Mouse (Mus musculus) ovary, adult 18-20 months (tissue): ENCODE results near the gene Ypel2.

ENCODE experiments used
- DNase-seq: peaks from one replicate; pipeline ENCODE4 v3.0.0; 2022; ENCODE audit warnings: low spot score, mixed read lengths

Ypel2 gene

DNA sequence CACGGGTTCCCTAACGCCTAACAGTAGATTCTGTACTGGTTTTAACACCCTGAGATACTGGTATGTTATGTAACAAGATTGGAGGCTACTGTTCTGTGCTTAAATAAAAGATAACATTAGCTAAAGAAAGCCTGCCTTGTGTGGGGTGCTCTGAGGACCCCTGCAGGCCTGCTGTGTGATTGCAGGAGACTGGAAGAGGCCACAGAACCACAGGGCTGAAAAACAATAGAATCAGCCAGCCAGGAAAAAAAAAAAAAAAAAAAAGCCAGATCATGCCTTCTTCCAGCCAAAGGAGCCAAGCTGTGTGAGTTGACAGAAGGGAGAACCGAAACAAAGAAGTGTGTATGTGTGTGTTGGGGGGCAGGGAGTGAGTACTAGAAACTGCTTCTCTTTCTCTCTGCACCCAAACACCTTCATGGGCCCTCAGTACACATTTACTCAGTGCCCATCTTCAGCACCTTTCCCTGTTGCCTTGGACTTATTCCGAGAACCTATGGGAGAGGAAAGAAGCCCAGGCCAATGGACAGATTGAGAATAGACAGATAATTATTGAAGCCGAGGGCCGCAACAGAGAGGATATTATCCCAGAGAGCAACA, 2.2 kb upstream of the Ypel2 start:
- DNase-seq, result peak; percentile 58

DNA sequence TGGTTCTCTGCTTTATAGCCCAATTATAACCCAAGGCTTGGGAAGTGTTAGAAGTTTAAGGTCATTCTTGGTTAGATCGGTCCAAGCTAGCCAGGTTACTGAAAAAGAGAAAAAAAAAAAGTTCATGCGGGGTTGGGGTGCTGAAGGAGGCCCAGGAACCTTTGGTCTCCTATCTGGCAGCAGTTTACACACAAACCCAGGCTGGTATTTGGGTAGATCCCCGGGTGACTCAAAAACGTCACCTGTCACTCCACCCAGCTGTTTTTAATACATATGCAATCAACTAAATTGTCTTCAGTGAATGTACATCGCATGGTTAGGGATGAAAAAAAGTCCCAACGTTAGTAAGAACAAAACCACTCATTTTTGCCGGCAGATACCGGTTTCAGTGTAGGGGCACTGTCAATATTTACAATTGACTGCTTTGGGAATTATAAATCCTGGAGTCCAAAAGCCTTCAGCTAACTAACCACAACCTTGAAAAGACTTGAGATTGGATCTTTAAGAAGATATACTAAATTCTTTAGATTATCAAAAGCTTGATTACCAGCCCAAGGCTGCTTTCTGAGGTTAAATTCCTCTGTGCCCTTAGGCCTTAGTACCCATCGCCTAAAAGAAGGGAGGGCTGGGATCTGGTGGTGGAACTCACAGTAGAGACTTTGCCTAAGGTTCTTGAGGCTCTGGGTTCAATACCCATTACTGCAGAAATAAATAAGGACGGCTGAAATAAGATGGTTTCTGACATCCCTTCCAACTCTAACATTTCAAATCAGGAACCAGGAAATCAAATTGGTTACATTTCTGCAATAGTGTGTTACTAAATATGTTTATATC, 1.5 kb upstream of the Ypel2 start:
- DNase-seq, result no peak

DNA sequence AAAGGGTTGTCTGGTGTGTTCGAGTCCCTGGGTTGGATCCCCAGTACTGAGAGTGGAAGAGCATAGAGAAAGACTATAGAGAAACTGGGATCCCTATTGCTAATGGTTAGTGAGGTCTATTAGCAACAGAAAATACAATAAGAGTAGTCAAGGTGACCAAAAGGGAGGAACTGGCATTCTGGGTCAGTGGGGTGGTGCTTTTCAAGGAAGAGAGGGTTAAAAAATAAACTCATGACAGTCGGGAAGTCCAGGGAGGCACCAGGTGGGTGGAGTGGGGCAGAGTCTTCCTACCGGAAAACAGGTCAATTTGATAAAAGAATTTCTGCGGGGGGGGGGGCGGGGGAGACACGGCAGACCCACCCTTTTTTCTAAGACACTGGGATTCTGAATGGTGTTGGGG, 823 bp upstream of the Ypel2 start:
- no peak for DNase-seq

DNA sequence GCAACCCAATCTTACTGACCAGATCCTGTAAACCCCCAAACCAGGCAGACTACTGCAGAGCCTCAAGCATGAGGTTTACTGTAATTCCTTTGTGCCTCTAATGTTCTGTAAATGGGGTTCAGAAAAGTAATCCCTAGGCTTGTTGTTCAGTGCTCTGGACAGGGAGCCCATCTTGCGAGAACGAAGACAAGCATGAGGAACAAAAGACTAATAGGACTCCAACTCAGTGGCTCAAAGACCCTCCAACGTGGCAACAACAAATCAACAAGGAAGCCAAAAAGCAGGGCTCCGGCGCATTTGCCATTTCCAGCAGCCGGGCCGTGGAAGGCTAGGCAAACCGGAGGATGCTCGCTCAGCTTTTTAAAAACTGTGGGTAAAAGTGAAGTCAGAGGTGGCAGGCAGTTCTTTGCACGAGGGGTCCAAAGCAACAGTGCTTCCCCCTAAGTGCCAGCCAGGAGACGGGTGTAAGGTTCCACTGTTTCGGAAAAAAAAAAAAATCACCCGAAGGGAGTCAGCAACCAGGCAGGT, 982 bp downstream of the Ypel2 start:
- no peak for DNase-seq

DNA sequence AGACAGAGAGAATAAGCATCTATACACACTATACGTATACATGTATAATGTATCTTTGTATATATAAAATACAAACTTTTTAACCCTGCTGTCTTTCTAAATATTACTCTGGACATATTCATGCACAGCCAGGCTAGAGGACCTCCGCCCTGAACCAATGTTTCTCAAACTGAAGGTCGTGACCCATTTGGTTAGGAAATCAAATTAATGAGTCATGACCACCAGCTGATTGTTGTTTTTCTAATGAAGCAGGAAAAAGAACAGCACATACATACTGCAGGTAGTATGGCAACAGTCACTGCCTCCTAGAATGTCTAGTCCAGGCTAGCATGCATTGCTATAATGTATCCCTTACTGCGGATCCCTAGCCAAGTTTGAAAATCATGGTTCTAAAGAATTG, 2.3 kb downstream of the Ypel2 start:
- DNase-seq, result no peak

DNA sequence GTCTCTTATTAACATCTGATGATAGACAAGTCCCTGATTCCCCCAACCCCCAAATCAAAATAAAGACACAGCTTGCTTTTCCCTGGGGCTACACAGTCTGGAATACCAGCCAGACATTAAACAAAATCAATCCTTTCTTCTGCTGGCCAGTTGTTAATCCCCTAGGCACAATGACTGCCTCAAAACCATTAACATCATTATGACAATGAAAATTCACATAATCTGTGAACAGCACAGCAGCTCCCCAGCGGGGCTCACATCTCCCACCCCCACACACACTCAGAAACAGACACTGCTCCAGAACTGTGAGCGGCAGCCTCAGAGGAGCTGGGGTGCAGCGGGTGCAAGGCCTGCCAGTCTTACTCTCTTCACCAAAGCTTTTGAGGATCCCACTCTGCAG, 3.2 kb downstream of the Ypel2 start:
- DNase-seq, result no peak

DNA sequence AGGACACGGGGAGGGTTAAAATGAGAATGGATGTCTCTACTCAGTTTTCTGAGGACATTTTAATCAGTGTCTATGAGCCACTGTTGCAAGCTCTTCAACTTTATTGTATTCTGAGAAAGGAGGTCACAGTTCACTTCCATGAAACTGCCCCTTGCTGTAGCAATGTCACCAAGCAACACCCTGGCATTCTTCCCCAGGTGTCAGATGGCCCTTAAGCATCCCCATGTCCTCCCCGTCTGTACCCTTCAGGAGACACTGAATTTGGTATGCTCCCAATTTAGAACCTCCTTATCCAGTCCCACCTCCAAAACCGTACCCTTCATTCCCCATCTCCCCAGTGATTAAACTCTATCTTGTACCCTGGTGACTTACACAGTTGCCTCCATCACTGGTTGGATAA, 8.5 kb downstream of the Ypel2 start:
- DNase-seq, result no peak

DNA sequence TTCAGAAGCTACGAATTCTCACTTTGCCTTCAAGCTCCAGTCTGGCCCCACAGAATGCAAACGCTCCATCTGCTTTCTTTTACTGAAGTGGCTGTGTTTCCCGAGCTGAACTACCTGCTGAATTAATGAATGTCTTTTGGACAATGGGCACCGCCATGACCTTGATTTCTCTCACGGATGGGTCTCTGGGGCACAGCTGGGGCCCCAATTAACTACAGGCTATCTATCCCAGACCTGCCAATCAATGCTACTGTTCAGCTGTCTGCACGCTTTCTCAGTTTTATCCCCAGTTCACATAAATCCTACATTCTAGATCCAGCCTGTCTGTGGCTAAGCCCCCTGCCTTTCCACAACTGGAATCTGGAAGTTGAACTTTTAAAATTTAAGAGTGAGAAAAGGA, 10.5 kb downstream of the Ypel2 start:
- DNase-seq, result no peak

DNA sequence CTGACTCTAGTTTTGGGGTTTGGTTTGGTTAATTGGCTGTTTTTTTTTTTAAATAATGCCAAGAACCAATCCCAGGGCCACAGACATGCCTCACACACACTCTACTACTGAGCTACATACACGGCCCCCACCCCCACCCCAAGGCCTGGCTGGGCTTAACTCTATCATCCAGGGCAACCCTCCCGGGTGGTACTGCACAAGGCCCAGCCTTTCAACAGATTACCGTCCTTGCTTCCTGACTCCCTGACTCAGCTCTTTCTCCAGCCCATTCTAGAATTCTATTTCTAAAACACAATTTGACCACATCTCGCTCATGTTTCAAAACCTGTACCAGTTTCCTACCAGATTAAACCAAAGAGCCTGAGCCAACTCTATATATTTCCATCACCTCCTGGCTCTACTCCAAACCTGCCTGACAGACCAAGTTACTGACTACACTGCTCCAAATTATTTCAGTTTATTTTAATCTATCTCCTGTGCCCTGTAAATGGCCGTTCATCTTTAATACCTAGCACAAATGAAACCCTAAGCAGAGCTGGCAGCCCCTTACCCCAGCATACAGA, 12.2 kb downstream of the Ypel2 start:
- DNase-seq, result no peak

DNA sequence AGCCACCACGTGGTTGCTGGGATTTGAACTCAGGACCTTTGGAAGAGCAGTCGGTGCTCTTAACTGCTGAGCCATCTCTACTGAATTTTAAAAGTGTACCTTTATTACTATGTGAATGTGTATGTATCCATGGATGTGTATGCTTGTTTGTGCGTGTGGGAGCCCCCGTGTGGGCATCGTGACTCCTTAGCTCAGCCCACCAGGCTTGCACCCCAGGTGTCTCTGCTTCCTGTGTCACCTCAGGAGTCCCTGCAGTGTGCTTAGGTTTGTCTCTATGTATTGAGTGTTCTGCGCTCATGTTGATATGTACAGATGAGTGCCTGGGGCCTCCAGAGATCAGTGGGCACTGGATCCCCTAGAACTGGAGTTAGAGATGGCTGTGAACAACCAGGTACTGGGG, 13.0 kb downstream of the Ypel2 start:
- no peak for DNase-seq

DNA sequence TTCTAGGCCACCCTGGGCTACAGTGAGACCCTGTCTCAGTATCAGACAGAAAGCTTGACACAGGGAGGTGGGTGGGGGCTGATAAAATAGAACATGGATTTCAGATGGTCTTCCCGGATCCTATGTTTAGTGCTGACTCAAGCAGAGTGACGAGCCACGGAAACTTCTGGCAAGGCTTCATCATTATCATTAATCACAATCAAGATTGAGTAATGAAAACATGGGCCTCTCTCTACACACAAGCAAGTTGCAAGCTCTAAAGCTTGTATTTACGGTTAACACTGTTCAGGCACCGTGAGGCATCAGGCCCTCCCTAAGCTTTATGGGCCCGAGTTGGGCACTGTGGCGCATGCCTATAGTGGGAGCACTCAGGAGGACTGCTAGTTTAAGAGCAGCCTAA, 13.7 kb downstream of the Ypel2 start:
- DNase-seq, result no peak

DNA sequence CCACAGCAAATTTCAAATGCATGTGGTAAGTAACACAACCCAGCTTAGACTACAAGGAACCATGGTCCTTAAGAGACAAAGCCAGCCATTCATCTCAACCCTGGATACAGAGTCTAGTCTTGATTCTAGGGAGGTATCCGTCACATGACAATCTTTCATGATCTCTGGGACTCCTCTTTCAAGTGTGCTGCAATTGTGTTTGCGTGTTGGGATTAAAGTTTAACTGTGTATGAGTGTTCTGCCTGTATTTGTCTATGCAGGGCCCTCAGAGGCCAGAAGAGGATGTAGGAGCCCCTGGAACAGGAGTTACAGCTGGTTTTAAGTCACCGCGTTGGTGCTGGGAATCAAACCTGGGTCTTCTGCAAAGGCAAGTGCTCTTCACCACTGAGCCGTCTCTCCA, 16.3 kb downstream of the Ypel2 start:
- DNase-seq, result no peak

DNA sequence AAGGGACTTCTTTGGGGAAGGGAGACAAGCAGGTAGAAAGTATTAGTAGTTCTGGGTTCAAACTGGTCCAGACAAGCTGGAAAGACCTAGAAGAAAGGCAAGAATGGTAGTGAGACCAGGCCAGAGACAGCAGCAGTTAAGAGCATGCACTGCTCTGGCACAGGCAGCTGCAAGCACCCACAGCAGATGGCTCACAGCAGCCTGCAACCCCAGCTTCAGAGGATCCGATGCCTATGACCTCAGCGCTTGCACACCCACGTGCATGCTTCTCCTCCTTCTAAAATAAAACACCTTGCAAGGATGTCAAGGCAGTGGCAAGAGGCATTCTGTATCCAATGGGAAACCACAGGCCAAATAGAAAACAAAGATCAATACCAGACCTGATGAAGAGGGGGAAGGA, 19.1 kb downstream of the Ypel2 start:
- DNase-seq, result no peak

DNA sequence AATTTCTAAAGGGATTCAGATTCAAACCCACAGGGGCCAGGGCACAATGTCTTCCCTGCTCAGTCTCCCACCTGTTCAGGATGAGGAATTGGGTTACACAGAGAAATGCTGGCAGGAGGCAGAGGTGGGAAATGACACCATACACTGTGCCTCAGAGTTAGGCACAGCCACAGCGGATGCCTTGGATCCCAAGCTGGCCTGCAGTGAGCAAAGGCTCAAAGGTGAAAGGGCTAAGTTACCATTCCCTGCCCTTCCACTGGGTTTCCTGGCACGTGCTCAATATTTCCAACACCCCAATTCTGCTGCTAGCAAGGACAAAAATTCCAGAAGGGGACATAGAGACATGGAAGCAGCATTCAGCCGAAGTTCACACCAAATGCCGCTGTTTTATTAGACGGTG, 20.3 kb downstream of the Ypel2 start:
- no peak for DNase-seq

DNA sequence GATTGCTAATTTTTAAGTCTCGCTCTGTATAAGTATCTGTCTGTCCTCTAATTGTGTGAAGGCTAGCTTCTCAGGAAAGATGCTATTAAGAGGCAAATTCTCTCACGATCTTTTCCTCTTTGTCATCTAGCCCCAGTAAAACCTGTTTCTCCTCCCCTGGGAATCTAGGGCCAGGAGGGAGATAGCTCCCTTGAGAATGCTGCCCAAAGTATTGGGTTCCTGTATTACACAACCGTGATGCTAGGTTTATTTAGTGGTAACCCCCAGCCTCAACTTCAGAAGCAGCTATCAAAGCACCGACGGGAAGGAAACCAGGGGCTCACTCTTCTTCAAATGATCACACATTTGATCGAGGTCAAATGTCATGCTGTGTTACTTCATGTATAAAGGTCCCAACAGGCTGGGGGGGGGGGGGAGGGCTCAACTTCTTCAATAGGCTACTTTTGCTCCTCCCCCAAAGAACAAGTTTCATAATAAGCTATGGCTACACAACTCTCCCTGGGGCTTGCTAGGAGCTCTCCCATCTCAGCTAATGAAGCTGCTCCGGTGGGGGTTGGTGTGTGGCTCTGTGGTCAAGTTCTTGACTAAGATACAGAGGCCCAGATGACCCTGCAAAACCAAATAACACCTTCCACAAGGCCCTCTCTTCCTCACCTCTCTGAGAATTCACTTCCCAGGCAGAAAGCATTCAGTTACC, 22.3 kb downstream of the Ypel2 start:
- DNase-seq, result no peak

DNA sequence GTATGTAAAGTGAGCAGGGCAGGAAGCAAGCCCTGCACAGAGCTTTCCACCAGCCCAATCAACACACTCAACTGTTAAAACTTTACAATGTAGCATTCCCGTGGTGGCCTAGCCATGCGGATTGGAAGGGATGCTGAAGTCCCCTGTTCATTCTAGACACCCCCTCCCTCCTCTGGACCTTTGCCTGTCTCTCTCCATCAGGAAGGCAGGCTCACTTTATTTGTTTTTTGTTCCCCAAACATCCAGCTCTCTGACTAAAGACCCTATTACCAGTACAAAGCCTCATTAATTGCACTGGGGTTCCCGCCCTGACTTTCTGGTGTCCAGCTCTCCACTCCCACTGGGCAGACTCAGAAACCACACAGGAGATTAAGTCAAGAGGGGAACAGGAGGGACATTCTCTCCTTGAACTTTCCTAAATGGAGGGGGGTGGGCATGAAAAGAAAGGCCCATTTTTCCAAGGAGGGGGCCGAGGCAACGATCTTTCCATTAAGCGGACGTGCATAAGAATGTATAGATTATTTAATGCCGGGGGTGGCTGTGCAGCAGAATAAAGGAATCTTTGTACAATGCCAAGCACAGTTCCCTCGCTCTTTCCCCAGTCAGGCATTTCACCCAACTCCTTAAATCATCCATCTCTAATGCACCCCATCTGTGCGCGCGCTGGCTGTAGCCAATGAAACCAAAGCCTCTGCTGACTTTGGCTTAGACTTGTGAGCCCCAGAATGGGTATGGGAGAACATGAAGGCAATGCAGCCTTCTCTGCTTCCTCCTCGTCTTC, 24.3 kb downstream of the Ypel2 start:
- DNase-seq, result no peak

DNA sequence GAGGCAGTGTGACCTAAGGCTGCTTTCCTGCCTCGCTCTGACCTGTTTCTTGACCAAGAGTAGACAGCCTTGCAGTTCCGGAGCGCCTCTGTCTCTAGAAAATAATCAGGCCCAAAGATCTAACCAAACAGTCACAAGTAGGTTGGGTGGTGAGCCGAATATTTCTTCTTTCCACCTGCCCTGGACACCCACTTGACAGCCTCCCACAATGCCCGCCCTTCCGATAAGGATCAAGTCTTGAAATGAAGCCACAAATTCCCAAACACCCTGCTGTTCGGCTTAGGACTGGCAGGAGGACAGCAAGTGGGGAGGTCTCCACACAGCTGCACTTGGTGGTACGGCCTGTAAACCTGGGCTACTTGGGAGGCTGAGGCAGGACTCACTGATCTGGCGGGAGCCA, 26.0 kb downstream of the Ypel2 start:
- no peak for DNase-seq

DNA sequence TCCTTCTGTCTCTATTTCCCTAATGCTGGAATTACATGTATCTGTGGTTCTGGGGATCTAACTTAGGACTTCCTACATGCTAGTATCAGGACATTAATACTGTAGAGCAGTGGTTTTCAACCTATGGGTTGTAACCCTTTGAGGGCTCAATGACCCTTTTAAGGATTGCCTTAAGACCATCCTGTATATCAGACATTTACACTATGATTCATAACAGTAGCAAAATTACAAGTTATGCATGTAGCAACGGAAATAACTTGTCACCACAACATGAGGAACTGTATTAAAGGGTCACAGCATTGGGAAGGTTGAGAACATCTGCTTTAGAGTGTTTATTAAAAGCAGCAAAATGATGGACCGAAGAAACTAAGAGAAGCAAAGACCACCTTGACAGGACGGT, 26.8 kb downstream of the Ypel2 start:
- no peak for DNase-seq

DNA sequence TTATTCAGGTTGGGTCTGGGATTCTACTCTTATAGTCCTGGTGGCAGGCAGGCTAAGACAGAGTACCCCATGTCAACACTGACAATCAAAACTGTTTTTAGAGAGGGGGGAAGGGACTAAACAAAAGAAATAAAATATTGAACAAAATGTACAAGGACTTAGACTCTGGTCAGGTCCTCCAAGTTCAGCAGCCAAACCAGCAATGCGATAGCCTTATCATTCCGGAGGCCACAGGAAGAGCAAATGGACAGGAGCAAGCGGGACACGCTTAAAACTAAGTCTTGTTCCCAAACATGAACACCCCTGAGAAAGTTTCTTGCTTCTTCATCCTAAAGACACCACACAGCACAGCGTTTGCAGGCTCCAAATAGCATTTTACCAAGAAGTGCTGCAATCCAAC, 28.4 kb downstream of the Ypel2 start:
- DNase-seq, result no peak

DNA sequence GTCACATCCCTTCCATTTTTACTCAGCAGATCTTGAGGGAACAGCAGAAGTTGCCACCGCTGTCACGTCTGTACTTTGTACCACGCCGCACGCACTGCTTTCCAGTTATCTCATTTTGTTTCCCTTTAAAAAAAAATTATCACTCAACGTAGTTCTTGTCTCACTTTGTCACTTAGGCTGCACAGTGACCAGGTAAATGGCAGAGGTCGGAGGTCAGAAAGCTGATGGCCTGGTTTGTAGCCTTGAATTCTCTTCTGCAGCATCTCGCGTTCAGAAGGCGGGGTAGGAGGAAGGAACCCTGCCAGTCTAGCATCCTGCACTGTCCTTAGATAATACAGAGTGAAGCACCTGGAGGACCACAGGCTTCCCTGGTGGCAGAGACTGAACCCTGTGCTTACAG, 29.8 kb downstream of the Ypel2 start:
- DNase-seq, result no peak

DNA sequence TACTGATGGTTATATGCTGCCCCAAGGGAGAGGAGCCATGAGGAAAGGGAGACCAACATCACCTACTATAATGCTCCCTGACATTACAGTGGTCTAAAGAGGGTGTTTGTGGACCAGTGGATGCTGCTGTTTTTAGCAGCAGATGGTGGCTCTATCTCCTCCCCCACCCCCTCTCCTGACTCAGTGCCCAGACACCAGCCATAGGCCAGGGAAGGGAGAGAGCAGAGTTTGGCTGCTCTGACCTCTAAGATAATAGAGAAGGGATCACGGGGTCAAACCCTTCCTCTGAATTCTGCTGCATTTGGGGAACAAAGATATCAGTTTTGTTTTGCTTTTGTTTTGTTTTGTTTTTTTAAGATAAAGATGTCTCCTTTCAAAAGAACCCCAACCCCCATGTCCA, 30.5 kb downstream of the Ypel2 start:
- no peak for DNase-seq

DNA sequence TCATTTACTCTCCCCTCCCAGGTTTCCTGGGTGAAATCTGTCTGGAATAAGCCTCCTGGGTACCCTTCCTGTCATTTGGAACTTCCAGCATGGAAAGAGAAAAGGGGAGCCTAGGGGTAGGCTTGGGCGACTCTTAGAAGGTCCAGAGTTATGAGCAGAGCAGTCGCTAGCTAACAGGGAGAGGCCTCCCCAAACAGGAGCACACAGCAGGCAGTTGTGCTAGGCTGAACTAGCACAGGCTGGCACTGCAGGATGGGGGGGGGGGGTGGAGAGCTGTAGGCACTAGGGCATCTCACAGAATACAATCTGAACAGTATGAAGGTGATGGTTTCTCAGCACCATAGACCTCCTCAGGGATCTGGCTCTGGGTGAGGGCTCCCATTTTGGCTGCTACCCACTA, 31.1 kb downstream of the Ypel2 start:
- DNase-seq, result no peak
